Mouse (Mus musculus): Measurements from ENCODE around the gene Olfr1425. TPM values are rescaled to one million over a fixed set of nuclear protein-coding genes. Genes with fewer than 3 reads are reported as not detected.
"Not testable (repeated sequence)": the region's sequence is repeated elsewhere in the genome, so short reads cannot be mapped to it uniquely, and the experiment has no call there.

Gene Olfr1425
- polyA plus RNA-seq, 1 experiment from 2014 or later = not detected

DNA sequence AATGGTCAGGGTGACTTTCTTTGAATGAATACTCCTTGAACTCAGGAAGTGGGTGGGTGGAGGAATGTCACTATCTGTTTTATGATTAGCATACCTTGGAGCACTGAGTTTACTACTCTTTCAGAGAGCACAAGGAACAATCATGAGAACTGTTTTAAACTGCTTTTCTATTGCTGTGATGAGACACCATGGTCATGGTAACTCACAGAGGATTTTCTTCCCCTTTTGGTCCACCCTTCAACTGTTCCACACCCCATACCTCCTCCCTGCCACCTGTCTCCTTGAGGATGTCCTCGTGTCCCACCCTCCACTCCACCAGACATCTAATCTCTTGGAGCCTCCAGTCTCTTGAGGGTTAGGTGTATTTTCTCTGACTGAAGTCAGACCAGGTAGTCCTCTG lies 9.7 kb downstream of the Olfr1425 start:
- not testable (repeated sequence) for H3K4me1 ChIP-seq (ENCODE audit: control insufficient read depth, insufficient read depth, low read length)
- 52% methylated on average over 1 of the region's 1 CpGs for WGBS

DNA sequence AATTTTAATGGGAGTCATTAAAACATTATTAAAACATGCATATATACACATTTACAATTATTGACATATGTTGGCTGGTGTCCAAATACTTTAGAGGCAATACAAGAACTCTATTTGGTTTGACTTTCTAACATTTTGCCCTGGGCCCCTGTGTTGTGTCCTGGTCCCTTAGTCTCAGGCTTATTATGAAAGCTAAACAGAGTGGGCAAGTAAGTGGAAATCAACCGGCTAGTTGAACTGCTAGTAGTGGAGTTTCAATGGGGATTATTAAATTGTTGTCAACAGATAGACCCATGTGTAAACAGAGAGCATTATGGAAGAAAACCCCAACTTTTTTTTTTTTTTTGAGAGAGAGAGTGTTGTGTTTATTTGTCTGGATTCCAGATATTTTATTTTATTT lies 14.9 kb downstream of the Olfr1425 start, which contains the start of gene Olfr1424:
Olfr1424 (minus strand) TSS at position 101 of the 400 bp plus-strand sequence.
- not testable (repeated sequence) for H3K27me3 ChIP-seq (ENCODE audit: control insufficient read depth, insufficient read depth, low read length); H3K4me3 ChIP-seq (ENCODE audit: low read length); H3K4me2 ChIP-seq (ENCODE audit: low read depth, low read length); ATAC-seq (replicated peaks; ENCODE audit: extremely low read depth, insufficient read depth, low FRiP score); H3K36me3 ChIP-seq (ENCODE audit: control insufficient read depth, insufficient read depth); H3K4me1 ChIP-seq (ENCODE audit: control insufficient read depth, insufficient read depth, low read length); H3K9me3 ChIP-seq (replicated peaks; ENCODE audit: control insufficient read depth, low read length); H3K9ac ChIP-seq (ENCODE audit: low read length); H3K27ac ChIP-seq (ENCODE audit: low read length)
- WGBS = 88% methylated on average over 1 of the region's 1 CpGs

More for the DNA sequence above, 9.7 kb downstream of the Olfr1425 start:
- H3K36me3 ChIP-seq (ENCODE audit: control insufficient read depth, insufficient read depth); H3K27ac ChIP-seq (ENCODE audit: low read length); H3K9ac ChIP-seq (ENCODE audit: low read length); H3K4me2 ChIP-seq (ENCODE audit: low read depth, low read length); H3K9me3 ChIP-seq (replicated peaks; ENCODE audit: control insufficient read depth, low read length); ATAC-seq (replicated peaks; ENCODE audit: extremely low read depth, insufficient read depth, low FRiP score); H3K27me3 ChIP-seq (ENCODE audit: control insufficient read depth, insufficient read depth, low read length); H3K4me3 ChIP-seq (ENCODE audit: low read length): not testable (repeated sequence)

DNA sequence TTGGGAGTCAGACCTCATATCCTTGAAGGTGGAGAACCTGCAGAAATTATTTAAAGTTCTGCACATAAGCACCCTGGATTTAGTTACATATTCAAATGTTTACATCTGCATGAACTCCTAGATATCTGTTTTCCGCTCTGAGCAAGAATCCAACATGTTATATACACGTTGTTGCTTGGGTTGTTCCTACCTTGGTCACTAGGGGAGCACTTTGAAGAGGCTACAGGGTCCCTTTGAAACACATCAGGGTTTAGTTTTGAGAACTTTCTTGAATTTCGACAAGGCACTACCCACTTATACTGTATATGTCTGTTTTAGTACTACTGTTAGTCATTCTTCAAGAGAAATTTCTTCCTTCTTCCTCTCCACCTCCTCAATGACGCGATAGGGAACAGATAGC lies 34.4 kb downstream of the Olfr1425 start:
- H3K4me2 ChIP-seq (ENCODE audit: low read depth, low read length) = no peak overlapping the region
- no peaks in the 10 kb centered on the region for H3K4me1 ChIP-seq (ENCODE audit: control insufficient read depth, insufficient read depth, low read length)
- H3K9me3 ChIP-seq (replicated peaks; ENCODE audit: control insufficient read depth, low read length) = no peaks in the 10 kb centered on the region
- H3K4me3 ChIP-seq (ENCODE audit: low read length) = no peak overlapping the region
- H3K36me3 ChIP-seq (ENCODE audit: control insufficient read depth, insufficient read depth) = no peaks in the 10 kb centered on the region
- WGBS = 83% methylated on average over 5 of the region's 5 CpGs
- H3K27ac ChIP-seq (ENCODE audit: low read length) = no peak overlapping the region
- no peaks in the 10 kb centered on the region for H3K27me3 ChIP-seq (ENCODE audit: control insufficient read depth, insufficient read depth, low read length)
- H3K9ac ChIP-seq (ENCODE audit: low read length) = no peak overlapping the region
- ATAC-seq (replicated peaks; ENCODE audit: extremely low read depth, insufficient read depth, low FRiP score) = no peak

DNA sequence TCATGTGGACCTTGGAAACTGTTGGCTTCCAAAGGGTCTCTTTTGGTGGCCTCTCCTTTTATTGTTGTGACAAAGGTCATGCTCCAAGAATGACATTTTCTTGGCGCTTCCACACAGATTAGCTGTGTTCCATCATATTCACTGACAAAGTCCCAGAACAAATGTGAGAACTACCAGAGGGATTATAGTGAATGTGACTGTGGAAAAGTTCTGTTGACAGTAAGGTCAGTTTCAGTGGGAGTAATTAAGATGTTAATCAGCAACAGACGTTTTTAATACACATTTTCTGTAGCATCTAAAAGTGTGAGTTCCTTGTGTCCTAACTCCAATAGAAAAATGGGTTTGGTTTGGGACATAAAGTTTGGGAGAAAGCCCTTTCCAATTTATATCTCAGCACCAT lies 36.3 kb downstream of the Olfr1425 start, which contains the start of gene Olfr1423:
Olfr1423 (minus strand) TSS at position 101 of the 400 bp plus-strand sequence.
- no peaks in the 10 kb centered on the region for H3K36me3 ChIP-seq (ENCODE audit: control insufficient read depth, insufficient read depth)
- H3K27me3 ChIP-seq (ENCODE audit: control insufficient read depth, insufficient read depth, low read length) = no peaks in the 10 kb centered on the region
- H3K9ac ChIP-seq (ENCODE audit: low read length) = no peak within 1 kb of the TSS
- WGBS = 46% methylated on average over 2 of the region's 2 CpGs
- H3K4me3 ChIP-seq (ENCODE audit: low read length) = no peak within 1 kb of the TSS
- ATAC-seq (replicated peaks; ENCODE audit: extremely low read depth, insufficient read depth, low FRiP score) = no peak
- H3K27ac ChIP-seq (ENCODE audit: low read length) = no peak within 1 kb of the TSS
- H3K4me2 ChIP-seq (ENCODE audit: low read depth, low read length) = no peak within 1 kb of the TSS
- H3K9me3 ChIP-seq (replicated peaks; ENCODE audit: control insufficient read depth, low read length) = no peaks in the 10 kb centered on the region
- no peaks in the 10 kb centered on the region for H3K4me1 ChIP-seq (ENCODE audit: control insufficient read depth, insufficient read depth, low read length)

DNA sequence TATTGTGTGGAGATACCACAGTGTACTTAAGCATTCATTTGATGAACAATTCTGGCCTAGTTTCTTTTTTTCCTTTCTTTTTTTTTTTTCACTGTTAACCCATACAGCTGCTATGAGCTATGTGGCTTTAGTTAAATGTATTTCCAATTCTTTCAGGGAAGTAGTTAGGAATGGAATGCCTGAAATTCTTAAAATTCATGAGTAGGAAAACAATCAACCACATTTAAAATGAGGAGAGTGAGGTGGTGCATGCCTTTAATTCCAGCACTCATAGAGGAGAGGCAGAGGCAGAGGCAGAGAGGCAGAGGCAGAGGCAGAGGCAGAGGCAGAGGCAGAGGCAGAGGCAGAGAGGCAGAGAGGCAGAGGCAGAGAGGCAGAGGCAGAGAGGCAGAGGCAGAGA lies 39.8 kb downstream of the Olfr1425 start:
- H3K4me2 ChIP-seq (ENCODE audit: low read depth, low read length) = no peak overlapping the region
- H3K4me1 ChIP-seq (ENCODE audit: control insufficient read depth, insufficient read depth, low read length) = no peaks in the 10 kb centered on the region
- no peak overlapping the region for H3K27ac ChIP-seq (ENCODE audit: low read length)
- no peak for ATAC-seq (replicated peaks; ENCODE audit: extremely low read depth, insufficient read depth, low FRiP score)
- H3K27me3 ChIP-seq (ENCODE audit: control insufficient read depth, insufficient read depth, low read length) = no peaks in the 10 kb centered on the region
- no peak overlapping the region for H3K9ac ChIP-seq (ENCODE audit: low read length)
- H3K4me3 ChIP-seq (ENCODE audit: low read length) = no peak overlapping the region
- H3K9me3 ChIP-seq (replicated peaks; ENCODE audit: control insufficient read depth, low read length) = no peaks in the 10 kb centered on the region
- H3K36me3 ChIP-seq (ENCODE audit: control insufficient read depth, insufficient read depth) = no peaks in the 10 kb centered on the region

DNA sequence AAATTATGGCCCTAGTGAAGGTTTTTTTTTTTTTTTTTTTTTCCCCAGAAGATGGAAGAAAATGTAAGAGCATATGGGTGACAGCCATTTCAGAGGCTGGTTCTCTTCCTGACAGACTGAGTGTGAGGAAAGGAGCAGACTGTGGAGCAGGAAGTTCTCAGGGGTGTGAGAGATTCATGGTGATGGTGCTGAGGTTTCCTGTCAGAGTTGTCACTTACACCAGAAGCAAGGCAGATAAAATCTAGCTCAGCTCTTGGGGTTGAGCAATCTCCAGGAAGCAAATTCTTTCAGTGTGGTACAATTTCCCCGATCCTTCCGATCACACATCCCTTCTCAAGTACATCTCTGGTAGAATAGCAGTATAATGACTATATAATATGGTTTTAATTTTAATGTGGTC lies 50.9 kb downstream of the Olfr1425 start:
- no peak overlapping the region for H3K4me3 ChIP-seq (ENCODE audit: low read length)
- ATAC-seq (replicated peaks; ENCODE audit: extremely low read depth, insufficient read depth, low FRiP score) = no peak
- 30% methylated on average over 2 of the region's 2 CpGs for WGBS
- H3K4me2 ChIP-seq (ENCODE audit: low read depth, low read length) = no peak overlapping the region
- no peaks in the 10 kb centered on the region for H3K4me1 ChIP-seq (ENCODE audit: control insufficient read depth, insufficient read depth, low read length)
- H3K27ac ChIP-seq (ENCODE audit: low read length) = no peak overlapping the region
- no peaks in the 10 kb centered on the region for H3K27me3 ChIP-seq (ENCODE audit: control insufficient read depth, insufficient read depth, low read length)
- H3K9me3 ChIP-seq (replicated peaks; ENCODE audit: control insufficient read depth, low read length) = no peaks in the 10 kb centered on the region
- no peak overlapping the region for H3K9ac ChIP-seq (ENCODE audit: low read length)
- H3K36me3 ChIP-seq (ENCODE audit: control insufficient read depth, insufficient read depth) = no peaks in the 10 kb centered on the region

DNA sequence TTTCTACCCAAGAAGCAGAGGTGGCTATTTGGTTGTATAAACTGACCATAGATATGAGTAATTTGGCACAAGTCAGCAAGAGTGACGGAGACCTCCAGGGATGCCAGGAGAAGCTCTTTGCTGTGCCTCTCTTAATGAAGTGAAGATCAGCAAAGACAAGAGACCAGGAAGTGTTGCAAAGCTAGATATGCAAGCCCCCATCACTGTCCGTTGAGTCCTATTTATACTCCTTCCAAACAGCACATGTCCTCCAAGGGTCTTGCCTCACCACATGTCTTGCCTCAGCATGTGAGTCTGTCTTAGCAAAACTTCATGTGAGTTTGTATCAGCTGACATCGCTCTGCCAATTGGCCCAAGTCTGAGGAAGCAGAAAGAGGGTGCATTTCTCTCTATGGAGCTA lies 52.2 kb downstream of the Olfr1425 start:
- Histone ChIP-seq H3K4me2 (ENCODE audit: low read depth, low read length) (no peak overlapping the region), H3K9me3 (replicated peaks; ENCODE audit: control insufficient read depth, low read length) (no peaks in the 10 kb centered on the region)
- no peak for ATAC-seq (replicated peaks; ENCODE audit: extremely low read depth, insufficient read depth, low FRiP score)

DNA sequence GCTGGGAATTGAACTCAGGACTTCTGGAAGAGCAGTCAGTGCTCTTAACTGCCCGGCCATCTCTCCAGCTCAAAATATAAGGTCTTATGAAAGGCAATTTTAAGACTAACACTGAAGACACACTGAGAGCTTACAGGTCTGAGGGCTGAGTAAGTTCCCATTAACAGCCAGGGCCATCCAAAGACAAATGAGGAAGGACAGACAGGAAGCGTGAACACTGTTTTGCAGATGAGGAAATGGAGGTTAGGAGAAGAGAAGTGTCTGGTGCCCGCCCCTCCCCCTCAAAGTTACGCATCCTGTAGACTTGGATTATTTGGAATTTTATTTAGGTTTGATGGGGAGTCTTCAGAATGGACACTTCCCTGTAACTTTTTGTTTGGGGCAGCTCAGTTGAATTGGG lies 53.4 kb downstream of the Olfr1425 start:
- no peak overlapping the region for H3K4me2 ChIP-seq (ENCODE audit: low read depth, low read length)
- H3K4me1 ChIP-seq (ENCODE audit: control insufficient read depth, insufficient read depth, low read length) = no peaks in the 10 kb centered on the region
- H3K4me3 ChIP-seq (ENCODE audit: low read length) = no peak overlapping the region
- H3K27ac ChIP-seq (ENCODE audit: low read length) = no peak overlapping the region
- H3K27me3 ChIP-seq (ENCODE audit: control insufficient read depth, insufficient read depth, low read length) = no peaks in the 10 kb centered on the region
- no peak overlapping the region for H3K9ac ChIP-seq (ENCODE audit: low read length)
- ATAC-seq (replicated peaks; ENCODE audit: extremely low read depth, insufficient read depth, low FRiP score) = no peak
- no peaks in the 10 kb centered on the region for H3K36me3 ChIP-seq (ENCODE audit: control insufficient read depth, insufficient read depth)
- WGBS = 76% methylated on average over 4 of the region's 4 CpGs
- H3K9me3 ChIP-seq (replicated peaks; ENCODE audit: control insufficient read depth, low read length) = no peaks in the 10 kb centered on the region

More for the DNA sequence above, 52.2 kb downstream of the Olfr1425 start:
- WGBS = 73% methylated on average over 3 of the region's 3 CpGs
- no peaks in the 10 kb centered on the region for H3K36me3 ChIP-seq (ENCODE audit: control insufficient read depth, insufficient read depth)
- no peak overlapping the region for H3K9ac ChIP-seq (ENCODE audit: low read length)
- no peaks in the 10 kb centered on the region for H3K27me3 ChIP-seq (ENCODE audit: control insufficient read depth, insufficient read depth, low read length)
- H3K4me1 ChIP-seq (ENCODE audit: control insufficient read depth, insufficient read depth, low read length) = no peaks in the 10 kb centered on the region
- no peak overlapping the region for H3K27ac ChIP-seq (ENCODE audit: low read length)
- H3K4me3 ChIP-seq (ENCODE audit: low read length) = no peak overlapping the region
